ENCODE assay signal across 9 mouse cellular contexts in genomic region chr7:133037217-133037616, GRCm38 (mm10).
DNase-seq lines count a peak whose midpoint lies in the region; ATAC-seq and TF ChIP-seq lines count a peak whose summit lies in the region.
"Had no signal": no experiment of that assay in that cellular context is flagged by ENCODE, and none has a peak within 500 bp of the region (broad histone marks: within the 10 kb centered on the region; RNA-seq: fewer than 3 reads in every experiment).

No protein-coding gene starts in this region.

- ATAC-seq in lung, embryonic 15.5 days (ENCODE audit: borderline replicate concordance, extremely low read depth, low FRiP score, low TSS enrichment) = no peak
- no peak for ATAC-seq in embryonic facial prominence, embryonic 12.5 days (ENCODE audit: insufficient number of reproducible peaks, insufficient read depth, low FRiP score, low TSS enrichment)
- ATAC-seq in intestine, embryonic 14.5 days (replicated peaks; ENCODE audit: low FRiP score, low TSS enrichment, low read depth) = no peak

- H3K9ac ChIP-seq in lung, embryonic 15.5 days = no peak overlapping the region
- no peak overlapping the region for H3K9ac ChIP-seq in embryonic facial prominence, embryonic 12.5 days
- no peak overlapping the region for H3K9ac ChIP-seq in intestine, embryonic 14.5 days (ENCODE audit: low read length)
- H3K9ac ChIP-seq: liver, embryonic 14.5 days had no signal

- 46% methylated on average over 5 of the region's 5 CpGs for WGBS in lung, embryonic 15.5 days
- 67% methylated on average over 5 of the region's 5 CpGs for WGBS in lung, adult 2 months
- 17% methylated on average over 5 of the region's 5 CpGs for WGBS in embryonic facial prominence, embryonic 12.5 days
- WGBS in intestine, embryonic 14.5 days = 37% methylated on average over 5 of the region's 5 CpGs

- H3K9me3 ChIP-seq in lung, embryonic 15.5 days = no peaks in the 10 kb centered on the region
- H3K9me3 ChIP-seq in embryonic facial prominence, embryonic 12.5 days = no peaks in the 10 kb centered on the region
- no peaks in the 10 kb centered on the region for H3K9me3 ChIP-seq in intestine, embryonic 14.5 days (ENCODE audit: control insufficient read depth, low read length)

- no peaks in the 10 kb centered on the region for H3K36me3 ChIP-seq in lung, embryonic 15.5 days
- H3K36me3 ChIP-seq in embryonic facial prominence, embryonic 12.5 days = no peaks in the 10 kb centered on the region
- no peaks in the 10 kb centered on the region for H3K36me3 ChIP-seq in intestine, embryonic 14.5 days (ENCODE audit: control insufficient read depth, insufficient read depth, low read length)

- H3K4me1 ChIP-seq in lung, embryonic 15.5 days = peaks cover 78% of the 10 kb centered on the region
- H3K4me1 ChIP-seq in lung, adult 2 months (ENCODE audit: control insufficient read depth, insufficient read depth, low read length) = peaks cover 48% of the 10 kb centered on the region
- peaks cover 85% of the 10 kb centered on the region for H3K4me1 ChIP-seq in embryonic facial prominence, embryonic 12.5 days
- peaks cover 83% of the 10 kb centered on the region for H3K4me1 ChIP-seq in intestine, embryonic 14.5 days (replicated peaks; ENCODE audit: control insufficient read depth, insufficient read depth, low read length)

- TF ChIP-seq POLR2A in lung, adult 2 months (IDR thresholded peaks at IDR 0.05; ENCODE audit: borderline replicate concordance, extremely low read depth, low read depth, low read length) = no peak

- DNase-seq in lung, adult 2 months = no peak
- DNase-seq in intestine, embryonic 14.5 days (ENCODE audit: low spot score) = no peak
- DNase-seq in mesoderm, embryonic 11.5 days (ENCODE audit: low read depth, low spot score) = peak; percentile 83
- no peak for DNase-seq in adrenal gland, adult 8-10 months
- no peak for DNase-seq in adrenal gland, adult 18-20 months (ENCODE audit: low spot score in 2 of 2)
- no peak for DNase-seq in retina, embryonic 14.5 days (ENCODE audit: low spot score)

- H3K4me2 ChIP-seq in lung, embryonic 15.5 days = no peak overlapping the region
- peak overlapping the region; percentile 2; the same call in 1 of the 2 replicates for H3K4me2 ChIP-seq in embryonic facial prominence, embryonic 12.5 days (replicated peaks)
- peak overlapping the region; percentile 12; the same call in 1 of the 2 replicates for H3K4me2 ChIP-seq in intestine, embryonic 14.5 days (ENCODE audit: low read length)

- no peaks in the 10 kb centered on the region for H3K27me3 ChIP-seq in lung, embryonic 15.5 days
- H3K27me3 ChIP-seq in embryonic facial prominence, embryonic 12.5 days = no peaks in the 10 kb centered on the region
- no peaks in the 10 kb centered on the region for H3K27me3 ChIP-seq in intestine, embryonic 14.5 days (replicated peaks; ENCODE audit: control insufficient read depth, insufficient read depth, low read length)

- no peak overlapping the region for H3K4me3 ChIP-seq in lung, embryonic 15.5 days
- no peak overlapping the region for H3K4me3 ChIP-seq in lung, adult 2 months (replicated peaks; ENCODE audit: extremely low read depth, low read depth, low read length)
- no peak overlapping the region for H3K4me3 ChIP-seq in embryonic facial prominence, embryonic 12.5 days
- H3K4me3 ChIP-seq in intestine, embryonic 14.5 days (ENCODE audit: low read depth, low read length) = no peak overlapping the region

- no peak for TF ChIP-seq CTCF in lung, adult 2 months (IDR thresholded peaks at IDR 0.05; ENCODE audit: insufficient read depth, low read length)

- H3K27ac ChIP-seq in lung, embryonic 15.5 days = peak overlapping the region; percentile 26
- peak overlapping the region; percentile 63; the same call in 1 of the 2 replicates for H3K27ac ChIP-seq in embryonic facial prominence, embryonic 12.5 days
- peak overlapping the region; percentile 54 for H3K27ac ChIP-seq in intestine, embryonic 14.5 days (ENCODE audit: low read depth)
- H3K27ac ChIP-seq: liver, embryonic 14.5 days had no signal
